Mouse (Mus musculus) kidney, postnatal 10 days (tissue): ENCODE results near the gene Mrpl45.
A peak's percentile ranks its signal among the peaks of the same experiment; 100 is the strongest.

ENCODE experiments used
- DNase-seq: peaks from one replicate; pipeline ENCODE4 v3.0.0; 2021; ENCODE audit warnings: mixed read lengths

Mrpl45 gene

DNA sequence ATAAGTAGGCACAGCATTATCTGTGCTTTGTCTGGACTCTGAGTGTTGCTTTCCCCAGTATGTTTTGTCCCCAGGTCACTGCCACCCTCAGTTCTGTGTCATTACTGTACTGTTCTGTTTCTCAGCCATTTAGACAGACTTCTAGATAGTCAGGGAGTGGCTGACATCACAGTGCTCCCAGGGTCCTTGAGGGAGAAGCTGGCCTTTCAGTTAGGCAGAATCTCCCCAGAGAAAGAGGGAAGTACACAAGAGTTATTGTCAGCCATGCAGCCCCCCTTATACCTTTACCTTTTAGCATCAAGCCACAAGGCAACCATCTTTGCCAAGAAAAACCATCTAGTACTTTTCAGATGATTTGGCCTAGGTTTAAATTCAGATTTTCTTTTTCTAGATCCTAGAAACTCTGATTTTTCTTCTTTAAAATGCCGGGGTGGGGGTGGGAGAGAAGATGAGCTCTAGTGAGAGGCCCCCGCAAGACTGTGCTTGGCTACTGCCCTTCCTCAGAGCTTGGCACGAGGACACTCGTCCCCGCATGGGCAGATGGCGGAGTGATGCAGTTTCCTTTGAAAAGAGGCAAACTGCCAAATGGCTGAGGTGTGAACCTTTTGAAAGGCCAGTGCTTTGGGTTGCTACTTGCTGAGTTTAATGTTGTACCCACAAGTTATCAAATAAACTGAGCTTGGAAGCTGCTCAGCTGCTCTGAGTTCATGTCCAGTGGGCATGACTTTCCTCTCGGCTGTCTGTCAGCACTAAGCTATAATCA is 55.0 kb downstream of the Mrpl45 start:
- DNase-seq, result peak; percentile 23

DNA sequence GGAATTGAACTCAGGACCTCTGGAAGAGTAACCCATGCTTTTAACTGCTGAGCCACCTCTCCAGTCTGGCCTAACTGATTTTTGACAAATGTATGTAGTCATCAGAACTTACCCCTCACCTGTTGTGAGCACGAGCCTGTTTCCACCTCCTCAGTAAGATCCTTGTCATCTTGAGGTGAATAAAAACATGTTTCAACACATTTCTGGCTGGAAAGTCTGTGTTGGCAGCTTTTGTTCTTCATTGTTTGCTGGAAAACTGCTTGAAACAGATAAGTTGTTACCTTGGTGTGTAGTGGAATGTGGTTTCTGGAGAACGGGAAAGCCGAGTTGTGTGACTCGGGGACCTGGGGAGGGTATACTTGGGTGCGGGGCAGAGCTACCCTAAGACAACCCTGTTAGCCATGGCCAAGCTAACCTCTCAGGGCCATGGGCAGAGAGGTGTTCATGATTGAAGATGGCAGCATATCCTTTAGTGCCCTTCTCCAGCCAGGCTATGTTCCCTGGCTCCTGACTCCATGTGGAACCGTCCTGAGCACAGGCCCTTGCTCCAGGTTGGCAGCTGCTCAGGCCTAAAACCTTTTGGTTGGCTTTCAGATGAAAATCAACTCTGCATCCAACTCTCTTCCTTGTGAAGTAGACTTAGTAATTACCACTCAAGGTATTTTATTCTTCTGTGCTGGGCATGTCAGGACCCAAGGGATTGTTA is 56.8 kb downstream of the Mrpl45 start:
- DNase-seq, result no peak

DNA sequence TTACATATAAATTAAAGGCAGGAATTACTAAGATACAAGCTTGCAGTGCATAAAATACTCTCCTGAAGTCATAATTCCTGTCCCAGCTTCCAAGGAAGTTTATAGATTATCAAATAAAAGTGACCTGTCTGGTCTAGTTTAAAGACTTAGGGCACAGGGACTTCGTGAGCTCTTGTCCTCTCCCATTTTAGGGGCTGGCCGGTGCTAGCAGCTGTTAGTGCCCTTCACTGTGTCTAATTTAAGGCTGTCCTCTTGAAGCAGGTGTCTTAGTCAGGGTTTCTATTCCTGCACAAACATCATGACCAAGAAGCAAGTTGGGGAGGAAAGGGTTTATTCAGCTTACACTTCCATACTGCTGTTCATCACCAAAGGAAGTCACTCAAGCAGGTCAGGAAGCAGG is 57.9 kb downstream of the Mrpl45 start:
- no peak for DNase-seq
